Mouse (Mus musculus): ENCODE results near the gene Svopl.

DNA sequence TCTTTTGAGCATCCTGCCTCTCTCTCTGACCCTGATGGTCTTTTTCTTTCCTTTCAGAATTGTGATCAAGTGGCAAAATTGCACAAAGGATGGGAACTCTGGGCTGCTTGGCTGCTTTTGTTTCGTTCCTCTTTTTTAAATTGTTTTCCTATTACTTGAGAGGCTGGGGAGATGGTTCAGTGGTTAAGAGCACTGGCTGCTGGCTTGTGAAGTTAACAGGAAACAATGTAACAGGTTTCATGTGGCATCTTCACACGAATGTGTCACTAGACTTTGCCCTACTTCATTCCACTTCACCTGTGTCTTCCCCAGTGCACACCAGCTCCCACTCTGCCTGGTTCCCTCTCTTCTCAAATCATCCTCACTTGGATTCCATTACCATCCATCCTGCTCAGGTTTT lies 17.8 kb upstream of the Svopl start:
- TF ChIP-seq ZC3H11A (IDR thresholded peaks at IDR 0.05; ENCODE audit: low read depth, low read length) = no peak
- TF ChIP-seq BHLHE40 (IDR thresholded peaks at IDR 0.05; ENCODE audit: borderline replicate concordance, low read depth, low read length) = no peak
- TF ChIP-seq NELFE (IDR thresholded peaks at IDR 0.05; ENCODE audit: low read depth, low read length) = no peak
- no peak for TF ChIP-seq EP300 (IDR thresholded peaks at IDR 0.05; ENCODE audit: low read depth in 1 of 2, low read length in 2 of 2)
- TF ChIP-seq MYC (IDR thresholded peaks at IDR 0.05; ENCODE audit: low read depth, low read length) = no peak
- TF ChIP-seq HCFC1 (IDR thresholded peaks at IDR 0.05; ENCODE audit: low read depth, low read length) = no peak
- no peak for TF ChIP-seq CTCF (IDR thresholded peaks at IDR 0.05 in 2 of 3, conservative IDR thresholded peaks at IDR 0.05 in 1 of 3; ENCODE audit: control insufficient read depth in 1 of 3, insufficient read depth in 1 of 3, low read depth in 2 of 3, low read length in 3 of 3, poor library complexity in 1 of 3, severe bottlenecking in 1 of 3)
- TF ChIP-seq POLR2A (IDR thresholded peaks at IDR 0.05; ENCODE audit: control insufficient read depth in 1 of 2, insufficient read depth in 1 of 2, low read depth in 1 of 2, low read length in 2 of 2, poor library complexity in 1 of 2) = no peak
- no peak for TF ChIP-seq SMC3 (IDR thresholded peaks at IDR 0.05; ENCODE audit: low read depth, low read length)
